Mouse (Mus musculus) mouse trophoblast stem cell (cell line): ENCODE measurements at regions not wholly inside any gene's neighbourhood (a gene's known extent, or its start where the extent isn't known, plus 50 kb on each side); places are given as distances from the start of the nearest gene placed in this dataset.
"Not testable (repeated sequence)": the region's sequence is repeated elsewhere in the genome, so short reads cannot be mapped to it uniquely, and the experiment has no call there.

Experiments used
- in situ Hi-C, 2 experiments: fragments of 300-500 bp; cut with MseI, MboI; formaldehyde crosslinking; loops; 2 replicates in 1 of 2; 3 replicates in 1 of 2; pipeline ENCODE4 v1.15.1; 2025

DNA sequence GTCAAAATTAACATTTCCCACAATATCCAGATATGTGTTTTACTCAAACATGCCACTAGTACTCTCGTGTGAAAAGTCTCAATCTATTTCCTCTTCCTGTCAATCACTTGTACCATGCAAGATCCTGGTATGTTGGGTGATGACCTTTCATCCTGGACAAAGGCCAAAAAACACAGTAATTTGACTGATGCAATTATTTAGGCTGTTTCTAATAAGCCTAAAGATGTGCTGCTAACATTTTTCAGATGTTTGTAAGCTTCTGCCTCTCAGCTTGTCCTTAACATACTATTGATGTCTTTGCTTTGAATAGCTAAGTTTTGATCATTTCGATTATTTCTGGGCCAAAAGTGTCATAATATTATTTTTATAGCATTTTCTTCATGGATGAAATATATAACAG is 418.4 kb upstream of the Arrdc4 start:
- in situ Hi-C loops = no loop called here

DNA sequence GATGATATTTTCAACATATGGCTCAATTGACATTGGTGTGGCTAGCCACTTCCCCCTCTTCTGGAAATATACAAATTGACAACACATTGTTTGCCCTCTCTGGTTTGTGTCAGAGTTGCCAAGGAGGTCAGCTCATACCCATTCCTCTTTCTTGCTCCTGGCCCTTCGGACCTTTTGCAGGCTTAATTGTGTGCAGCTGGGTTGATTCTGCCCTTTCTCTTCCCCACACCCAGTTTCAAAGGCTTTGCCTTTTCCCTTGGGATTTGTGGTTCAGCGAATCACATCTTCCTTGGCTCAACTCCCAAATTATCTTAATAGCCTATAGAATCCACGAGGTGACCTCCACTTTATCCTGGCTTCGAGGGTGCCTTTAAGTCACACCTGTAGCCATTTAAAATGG is 412.9 kb upstream of the Arrdc4 start:
- in situ Hi-C loops = no loop called here

- in situ Hi-C loops = no loop called here
These were observed 393.3 kb upstream of the Arrdc4 start for GRCm38 (mm10) chr7:69142351-69142750.

GRCm38 (mm10) chr7:69133441-69133840 is 384.4 kb upstream of the Arrdc4 start:
- in situ Hi-C loops = no loop called here

DNA sequence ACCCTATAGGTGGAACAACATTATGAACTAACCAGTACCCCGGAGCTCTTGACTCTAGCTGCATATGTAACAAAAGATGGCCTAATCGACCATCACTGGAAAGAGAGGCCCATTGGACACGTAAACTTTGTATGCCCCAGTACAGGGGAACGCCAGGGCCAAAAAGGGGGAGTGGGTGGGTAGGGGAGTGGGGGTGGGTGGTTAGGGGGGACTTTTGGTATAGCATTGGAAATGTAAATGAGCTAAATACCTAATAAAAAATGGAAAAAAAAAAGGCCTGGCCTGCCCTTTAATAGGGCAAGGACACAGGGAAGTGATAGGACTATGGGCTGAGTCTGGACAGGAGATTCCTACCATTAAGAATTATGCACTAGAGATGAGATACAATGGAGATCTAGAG is 352.7 kb upstream of the Arrdc4 start:
- in situ Hi-C loops = not testable (repeated sequence)

DNA sequence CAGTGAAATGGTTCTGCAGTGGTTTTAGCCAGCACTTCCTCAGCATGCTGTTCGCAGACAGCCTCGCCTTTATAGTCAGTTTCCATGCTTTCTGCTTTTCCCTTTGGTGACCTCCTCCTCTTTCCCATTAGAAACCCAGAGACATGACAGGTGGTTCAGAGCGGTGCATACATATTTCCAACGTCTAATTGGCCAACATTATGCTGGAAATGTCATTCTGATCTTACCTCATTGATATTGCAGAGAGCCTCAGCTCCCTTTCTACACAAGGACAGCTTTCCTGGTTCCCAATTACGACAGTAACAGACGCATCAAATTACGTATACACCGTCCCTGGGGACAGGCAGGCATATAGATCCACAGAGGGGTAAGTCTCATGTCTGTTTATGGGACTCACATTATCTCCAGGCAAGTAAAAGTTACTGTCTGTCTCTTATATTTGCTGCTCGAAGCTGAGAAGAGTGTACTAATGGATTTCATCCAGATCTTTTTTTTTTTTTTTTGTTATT is 348.6 kb upstream of the Arrdc4 start:
- in situ Hi-C loops = no loop called here

- in situ Hi-C loops = no loop called here
These were observed 325.7 kb upstream of the Arrdc4 start for GRCm38 (mm10) chr7:69074780-69075179.

DNA sequence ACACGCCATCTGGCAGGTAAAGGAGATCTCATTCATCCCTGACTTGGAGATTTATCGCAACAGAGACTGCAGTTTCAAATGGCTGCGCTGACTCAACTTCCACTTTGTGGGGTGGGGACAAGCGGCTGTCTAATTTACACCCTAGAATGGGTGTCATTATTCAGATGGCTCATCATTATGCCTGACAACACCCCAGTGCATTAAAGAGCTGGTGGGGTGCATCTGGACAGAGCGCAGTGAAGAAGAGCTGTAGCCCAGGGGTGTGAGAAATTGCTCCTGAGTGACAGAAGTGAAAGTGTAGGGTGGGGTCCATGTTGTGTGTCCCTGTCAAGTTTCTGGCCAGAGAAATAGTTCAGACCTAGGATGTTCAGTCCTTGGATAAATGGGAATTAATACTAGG is 314.0 kb upstream of the Arrdc4 start:
- in situ Hi-C loops = no loop called here

DNA sequence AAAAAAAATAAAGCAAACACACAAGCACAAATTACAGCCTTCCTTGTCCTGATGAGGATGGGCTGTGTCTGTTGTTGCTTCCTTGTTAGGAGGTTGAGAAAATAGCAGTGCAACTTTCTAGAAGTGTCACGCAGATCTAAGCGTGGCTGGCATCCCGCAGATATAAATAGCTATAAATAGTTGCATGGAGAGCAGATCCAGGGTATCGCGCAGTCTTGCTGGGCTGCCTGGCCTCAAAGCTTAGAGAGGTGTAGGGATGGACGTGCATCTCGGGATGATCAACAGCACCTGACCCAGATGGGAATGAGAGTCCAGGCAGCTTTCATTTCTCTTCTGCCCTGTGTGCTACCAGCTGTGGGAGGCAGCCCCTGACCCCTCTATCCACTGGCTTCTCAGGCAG is 313.5 kb upstream of the Arrdc4 start:
- in situ Hi-C loops = no loop called here

- in situ Hi-C loops = no loop called here
These were observed 313.1 kb upstream of the Arrdc4 start for GRCm38 (mm10) chr7:69062094-69062493.

DNA sequence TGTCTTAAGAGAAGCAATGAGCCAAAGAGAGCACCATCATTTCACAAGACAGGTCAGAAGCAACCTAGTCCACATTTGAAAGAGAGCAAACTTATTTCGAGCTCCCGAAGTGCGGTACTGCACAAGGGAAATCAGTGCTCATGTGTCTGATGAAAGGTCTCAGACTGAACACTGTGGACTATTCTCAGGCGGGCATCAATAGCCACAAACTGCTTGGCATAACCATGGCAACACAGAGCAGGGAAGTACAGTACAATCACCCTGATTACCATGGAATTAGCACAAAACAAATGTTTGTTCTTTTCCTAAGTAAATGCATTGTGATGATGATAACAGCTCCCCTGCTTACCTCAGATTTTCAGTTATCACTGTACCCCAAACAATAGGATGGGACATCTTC is 312.2 kb upstream of the Arrdc4 start:
- in situ Hi-C loops = no loop called here

- in situ Hi-C loops = no loop called here
These were observed 267.5 kb upstream of the Arrdc4 start for GRCm38 (mm10) chr7:69016575-69016974.

DNA sequence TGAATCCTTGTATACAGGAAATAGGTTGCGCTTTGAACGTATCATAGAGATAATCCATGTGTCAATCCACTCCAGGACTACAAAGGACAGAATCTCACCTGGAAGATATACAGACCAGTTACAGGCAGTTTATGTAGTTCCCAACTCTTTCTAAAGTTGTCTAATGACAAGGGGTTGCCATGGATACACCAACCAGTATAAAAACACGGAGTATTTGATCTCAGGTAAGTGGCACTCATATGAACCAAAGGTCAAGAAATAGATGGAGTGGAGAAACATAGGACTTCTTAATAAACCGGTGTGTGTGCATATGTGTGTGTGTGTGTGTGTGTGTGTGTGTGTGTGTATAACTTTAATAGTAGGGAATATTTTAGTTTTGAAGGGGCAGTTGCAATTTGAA is 266.0 kb upstream of the Arrdc4 start:
- in situ Hi-C loops = no loop called here

GRCm38 (mm10) chr7:69007237-69007636 is 258.2 kb upstream of the Arrdc4 start:
- in situ Hi-C loops = no loop called here

DNA sequence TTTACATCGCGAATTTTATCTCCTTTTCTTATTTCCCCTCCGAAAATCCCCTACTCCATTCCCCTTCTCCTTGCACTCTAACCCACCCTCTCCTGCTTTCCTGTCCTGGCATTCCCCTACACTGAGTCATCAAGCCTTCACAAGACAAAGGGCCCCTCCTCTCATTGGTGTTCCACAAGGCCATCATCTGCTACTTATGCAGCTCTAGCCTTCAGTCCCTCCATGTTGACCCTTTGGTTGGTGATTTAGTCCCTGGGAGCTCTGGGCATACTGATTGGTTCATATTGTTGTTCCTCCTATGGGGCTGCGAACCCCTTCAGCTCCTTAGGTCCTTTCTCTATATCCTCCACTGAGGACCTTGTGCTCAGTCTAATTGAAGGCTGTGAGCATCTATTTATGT is 239.0 kb upstream of the Arrdc4 start:
- in situ Hi-C loops = loop anchor here in 1 of 2 experiments (25.0 kb wide), 1 partner anchor 1349 kb away; no protein-coding TSS in a partner anchor

GRCm38 (mm10) chr7:68983937-68984336 is 234.9 kb upstream of the Arrdc4 start:
- in situ Hi-C loops = loop anchor here in 1 of 2 experiments (25.0 kb wide), 1 partner anchor 1353 kb away; no protein-coding TSS in a partner anchor

GRCm38 (mm10) chr7:68982914-68983502 is 234.0 kb upstream of the Arrdc4 start:
- in situ Hi-C loops = loop anchor here in 1 of 2 experiments (25.0 kb wide), 1 partner anchor 1354 kb away; no protein-coding TSS in a partner anchor

DNA sequence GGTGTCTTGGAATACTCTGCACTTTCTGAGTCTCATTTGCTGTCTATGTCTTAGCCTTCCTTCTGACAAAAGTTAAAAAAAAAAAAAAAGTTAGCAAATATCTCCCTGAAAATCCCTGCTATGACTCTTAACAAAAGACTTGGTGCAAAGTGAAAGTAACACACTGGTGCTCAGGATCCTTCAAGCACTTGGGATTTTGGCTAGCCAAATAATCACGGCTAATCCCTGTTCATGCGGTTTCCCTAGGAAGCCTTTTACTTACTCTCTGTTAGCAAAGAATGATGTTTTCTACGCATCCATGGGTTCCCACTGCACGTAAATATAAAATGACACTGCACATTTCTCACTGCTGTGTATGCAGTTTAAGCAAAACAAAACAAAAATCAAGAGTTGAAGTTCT is 229.5 kb upstream of the Arrdc4 start:
- in situ Hi-C loops = loop anchor here in 1 of 2 experiments (25.0 kb wide), 1 partner anchor 1359 kb away; no protein-coding TSS in a partner anchor

DNA sequence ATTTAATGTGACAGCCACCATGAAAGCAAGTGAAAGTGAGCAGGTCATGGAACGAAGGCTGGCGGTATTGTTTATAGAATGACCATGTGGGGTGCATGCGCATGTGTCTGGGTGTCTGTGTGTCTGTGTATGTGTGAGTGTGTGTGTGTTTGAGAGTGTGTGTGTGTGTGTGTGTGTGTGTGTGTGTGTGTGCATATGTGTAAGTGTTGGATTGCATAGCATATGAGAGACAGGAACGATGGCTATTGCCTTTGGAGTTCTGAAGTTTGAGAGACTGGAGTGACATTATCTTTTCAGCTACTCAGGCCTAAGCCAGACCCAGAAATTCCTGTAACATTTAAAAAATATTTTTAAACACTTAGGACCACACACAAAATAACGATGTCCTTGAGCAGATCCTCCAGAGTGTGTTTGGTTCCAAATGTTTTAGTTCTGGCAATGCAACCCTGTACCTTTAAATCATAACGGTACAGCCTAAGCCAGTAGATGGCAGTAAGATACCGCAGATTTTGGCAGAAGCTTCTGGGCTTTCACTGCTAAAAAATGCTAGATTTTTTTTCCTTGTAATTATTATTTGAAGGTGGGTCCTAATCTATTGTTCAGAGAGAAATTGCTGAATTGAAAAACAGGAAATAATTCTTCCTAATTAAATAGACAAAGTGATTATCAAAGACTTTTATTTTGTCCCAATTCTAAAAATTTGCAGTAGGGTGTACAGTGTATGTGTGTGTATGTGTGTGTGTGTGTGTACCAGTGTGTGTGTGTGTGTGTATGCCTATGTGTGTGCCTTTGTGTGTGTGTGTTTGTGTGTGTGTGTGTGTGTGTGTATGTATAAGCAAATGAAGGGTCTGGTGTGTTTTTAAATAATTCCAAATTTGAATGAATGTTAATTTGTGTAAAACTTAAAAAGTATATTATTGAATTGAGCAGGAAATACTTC is 228.0 kb upstream of the Arrdc4 start:
- in situ Hi-C loops = loop anchor here in 1 of 2 experiments (25.0 kb wide), 1 partner anchor 1360 kb away; no protein-coding TSS in a partner anchor

DNA sequence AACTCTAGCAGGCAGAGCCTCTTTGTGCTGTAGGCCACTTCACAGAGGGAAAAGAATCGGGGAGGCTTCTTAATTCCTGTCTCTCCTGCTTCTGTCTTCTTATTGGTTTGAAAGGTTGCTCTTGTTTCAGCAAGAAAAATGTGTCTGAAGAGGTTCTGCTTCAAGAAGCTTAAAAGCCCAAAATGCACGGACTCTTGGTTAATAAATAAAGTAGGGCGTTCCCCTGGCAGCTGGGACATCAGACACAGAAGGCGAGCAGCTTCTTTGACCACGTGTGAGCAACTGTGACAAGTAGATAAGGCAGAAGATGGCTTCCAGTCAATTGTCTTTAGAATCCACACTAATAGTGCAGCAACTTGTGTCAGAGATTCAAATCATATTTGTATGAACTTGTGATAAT is 226.9 kb upstream of the Arrdc4 start:
- in situ Hi-C loops = loop anchor here in 1 of 2 experiments (25.0 kb wide), 1 partner anchor 1361 kb away; no protein-coding TSS in a partner anchor

- in situ Hi-C loops = loop anchor here in 1 of 2 experiments (25.0 kb wide), 1 partner anchor 1362 kb away; no protein-coding TSS in a partner anchor
These were observed 226.5 kb upstream of the Arrdc4 start for GRCm38 (mm10) chr7:68975580-68975894.
